Mouse (Mus musculus): ENCODE results near the gene Cpa5. TPM values are rescaled to one million over a fixed set of nuclear protein-coding genes. Genes with fewer than 3 reads are reported as not detected.

Cpa5 gene
- total and polyA plus RNA-seq, 3 experiments = not detected

- Histone ChIP-seq H3K36me3 (replicated peaks) (no peaks in the 10 kb centered on the region), H3K27me3 (ENCODE audit: insufficient read depth, low read length) (peaks cover 23% of the 10 kb centered on the region), H3K9me3 (replicated peaks) (no peaks in the 10 kb centered on the region), H3K4me1 (ENCODE audit: insufficient read depth, low read depth, low read length) (peaks cover 25% of the 10 kb centered on the region), H3K4me3 (ENCODE audit: low read depth, low read length) (no peak overlapping the region)
- no peak for TF ChIP-seq GATA2 (IDR thresholded peaks at IDR 0.05; ENCODE audit: borderline replicate concordance, low read depth, low read length)
- TF ChIP-seq GATA1 (IDR thresholded peaks at IDR 0.05; ENCODE audit: borderline replicate concordance, low read length) = no peak
- TF ChIP-seq POLR2AphosphoS5 (IDR thresholded peaks at IDR 0.05; ENCODE audit: insufficient replicate concordance, low read depth, low read length) = no peak
- TF ChIP-seq CTCF (IDR thresholded peaks at IDR 0.05; ENCODE audit: low read depth, low read length) = no peak
- no peak for TF ChIP-seq TAL1 (conservative IDR thresholded peaks at IDR 0.05; ENCODE audit: low read depth, low read length)
- DNase-seq (ENCODE audit: low spot score) = no peak
- no peak for ATAC-seq (ENCODE audit: extremely low read depth, insufficient number of reproducible peaks, low FRiP score, poor library complexity, severe bottlenecking)
Observed at GRCm38 (mm10) chr6:30644462-30644861, 33.7 kb downstream of the Cpa5 start.

GRCm38 (mm10) chr6:30645379-30645778, 34.6 kb downstream of the Cpa5 start:
- Histone ChIP-seq H3K4me1 (ENCODE audit: insufficient read depth, low read depth, low read length) (peaks cover 25% of the 10 kb centered on the region), H3K36me3 (replicated peaks) (no peaks in the 10 kb centered on the region), H3K9me3 (replicated peaks) (no peaks in the 10 kb centered on the region), H3K4me3 (ENCODE audit: low read depth, low read length) (no peak overlapping the region), H3K27me3 (ENCODE audit: insufficient read depth, low read length) (peaks cover 18% of the 10 kb centered on the region)
- TF ChIP-seq POLR2AphosphoS5 (IDR thresholded peaks at IDR 0.05; ENCODE audit: insufficient replicate concordance, low read depth, low read length) (no peak), CTCF (IDR thresholded peaks at IDR 0.05; ENCODE audit: low read depth, low read length) (no peak), GATA2 (IDR thresholded peaks at IDR 0.05; ENCODE audit: borderline replicate concordance, low read depth, low read length) (no peak), GATA1 (IDR thresholded peaks at IDR 0.05; ENCODE audit: borderline replicate concordance, low read length) (no peak), TAL1 (conservative IDR thresholded peaks at IDR 0.05; ENCODE audit: low read depth, low read length) (no peak)
- DNase-seq (ENCODE audit: low spot score) (no peak), ATAC-seq (ENCODE audit: extremely low read depth, insufficient number of reproducible peaks, low FRiP score, poor library complexity, severe bottlenecking) (no peak)

GRCm38 (mm10) chr6:30649651-30650296, 39.0 kb downstream of the Cpa5 start:
- DNase-seq (ENCODE audit: low spot score) (no peak), ATAC-seq (ENCODE audit: extremely low read depth, insufficient number of reproducible peaks, low FRiP score, poor library complexity, severe bottlenecking) (no peak)
- no peaks in the 10 kb centered on the region for H3K9me3 ChIP-seq (replicated peaks)
- no peaks in the 10 kb centered on the region for H3K36me3 ChIP-seq (replicated peaks)
- no peak overlapping the region for H3K4me3 ChIP-seq (ENCODE audit: low read depth, low read length)
- H3K4me1 ChIP-seq (ENCODE audit: insufficient read depth, low read depth, low read length) = peaks cover 2% of the 10 kb centered on the region; the same call in 1 of the 2 replicates
- H3K27me3 ChIP-seq (ENCODE audit: insufficient read depth, low read length) = peaks cover 6% of the 10 kb centered on the region
- TF ChIP-seq CTCF (IDR thresholded peaks at IDR 0.05; ENCODE audit: low read depth, low read length) = no peak
- no peak for TF ChIP-seq GATA1 (IDR thresholded peaks at IDR 0.05; ENCODE audit: borderline replicate concordance, low read length)
- no peak for TF ChIP-seq POLR2AphosphoS5 (IDR thresholded peaks at IDR 0.05; ENCODE audit: insufficient replicate concordance, low read depth, low read length)
- no peak for TF ChIP-seq GATA2 (IDR thresholded peaks at IDR 0.05; ENCODE audit: borderline replicate concordance, low read depth, low read length)
- no peak for TF ChIP-seq TAL1 (conservative IDR thresholded peaks at IDR 0.05; ENCODE audit: low read depth, low read length)

GRCm38 (mm10) chr6:30652425-30653188, 41.8 kb downstream of the Cpa5 start:
- no peaks in the 10 kb centered on the region for H3K9me3 ChIP-seq (replicated peaks)
- no peak for TF ChIP-seq TAL1 (conservative IDR thresholded peaks at IDR 0.05; ENCODE audit: low read depth, low read length)

GRCm38 (mm10) chr6:30653518-30653917, 42.7 kb downstream of the Cpa5 start:
- TF ChIP-seq POLR2AphosphoS5 (IDR thresholded peaks at IDR 0.05; ENCODE audit: insufficient replicate concordance, low read depth, low read length) (no peak), GATA2 (IDR thresholded peaks at IDR 0.05; ENCODE audit: borderline replicate concordance, low read depth, low read length) (no peak), TAL1 (conservative IDR thresholded peaks at IDR 0.05; ENCODE audit: low read depth, low read length) (no peak), CTCF (IDR thresholded peaks at IDR 0.05; ENCODE audit: low read depth, low read length) (no peak), GATA1 (IDR thresholded peaks at IDR 0.05; ENCODE audit: borderline replicate concordance, low read length) (no peak)
- no peak for ATAC-seq (ENCODE audit: extremely low read depth, insufficient number of reproducible peaks, low FRiP score, poor library complexity, severe bottlenecking)
- Histone ChIP-seq H3K9me3 (replicated peaks) (no peaks in the 10 kb centered on the region), H3K4me3 (ENCODE audit: low read depth, low read length) (no peak overlapping the region), H3K27me3 (ENCODE audit: insufficient read depth, low read length) (no peaks in the 10 kb centered on the region; the same call in 1 of the 2 replicates), H3K4me1 (ENCODE audit: insufficient read depth, low read depth, low read length) (peaks cover 24% of the 10 kb centered on the region), H3K36me3 (replicated peaks) (peaks cover 22% of the 10 kb centered on the region)
- no peak for DNase-seq (ENCODE audit: low spot score)

More at GRCm38 (mm10) chr6:30652425-30653188, 41.8 kb downstream of the Cpa5 start:
- no peak overlapping the region for H3K4me3 ChIP-seq (ENCODE audit: low read depth, low read length)
- peaks cover 19% of the 10 kb centered on the region for H3K4me1 ChIP-seq (ENCODE audit: insufficient read depth, low read depth, low read length)
- no peak for DNase-seq (ENCODE audit: low spot score)
- H3K27me3 ChIP-seq (ENCODE audit: insufficient read depth, low read length) = no peaks in the 10 kb centered on the region; the same call in 1 of the 2 replicates
- ATAC-seq (ENCODE audit: extremely low read depth, insufficient number of reproducible peaks, low FRiP score, poor library complexity, severe bottlenecking) = no peak
- H3K36me3 ChIP-seq (replicated peaks) = peaks cover 20% of the 10 kb centered on the region

GRCm38 (mm10) chr6:30654402-30654859, 43.6 kb downstream of the Cpa5 start:
- Histone ChIP-seq H3K36me3 (replicated peaks) (peaks cover 23% of the 10 kb centered on the region), H3K27me3 (ENCODE audit: insufficient read depth, low read length) (no peaks in the 10 kb centered on the region)
- no peak for ATAC-seq (ENCODE audit: extremely low read depth, insufficient number of reproducible peaks, low FRiP score, poor library complexity, severe bottlenecking)

More at GRCm38 (mm10) chr6:30654402-30654859, 43.6 kb downstream of the Cpa5 start:
- TF ChIP-seq CTCF (IDR thresholded peaks at IDR 0.05; ENCODE audit: low read depth, low read length) = no peak
- H3K4me1 ChIP-seq (ENCODE audit: insufficient read depth, low read depth, low read length) = peaks cover 34% of the 10 kb centered on the region
- H3K9me3 ChIP-seq (replicated peaks) = no peaks in the 10 kb centered on the region
- no peak for DNase-seq (ENCODE audit: low spot score)
- H3K4me3 ChIP-seq (ENCODE audit: low read depth, low read length) = no peak overlapping the region
